Mouse (Mus musculus): ENCODE data around the gene Rsrp1. TPM values are rescaled to one million over a fixed set of nuclear protein-coding genes. Genes with fewer than 3 reads are reported as not detected.

The Rsrp1 gene
- polyA plus RNA-seq, 1 experiment from 2014 or later, result 341 TPM

- H3K4me1 ChIP-seq (ENCODE audit: insufficient read depth), result no peaks in the 10 kb centered on the region
- H3K9ac ChIP-seq, result peak within 1 kb of the TSS; percentile 87
- peak within 1 kb of the TSS; percentile 94 for H3K27ac ChIP-seq (ENCODE audit: low read depth)
- H3K36me3 ChIP-seq (ENCODE audit: insufficient read depth), result peaks cover 12% of the 10 kb centered on the region
- H3K27me3 ChIP-seq (ENCODE audit: insufficient read depth, low read length), result no peaks in the 10 kb centered on the region
- ATAC-seq (ENCODE audit: insufficient read depth) (peak; percentile 89), DNase-seq (peak; percentile 98)
- under 1% methylated on average over 25 of the region's 25 CpGs for WGBS
- H3K4me2 ChIP-seq, result peak within 1 kb of the TSS; percentile 75
- H3K9me3 ChIP-seq (ENCODE audit: low read depth, low read length), result no peaks in the 10 kb centered on the region
- no peak for TF ChIP-seq CTCF (IDR thresholded peaks at IDR 0.05; ENCODE audit: low read depth)
- peak within 1 kb of the TSS; percentile 93 for H3K4me3 ChIP-seq (ENCODE audit: low read depth, low read length)
Measured at GRCm38 (mm10) chr4:134914864-134915209, 8.6 kb upstream of the Rsrp1 start, which contains the start of gene Tmem50a. Gene Tmem50a (minus strand): TSS chr4:134915024.

GRCm38 (mm10) chr4:134915223-134916050 lies 8.0 kb upstream of the Rsrp1 start:
- H3K36me3 ChIP-seq (ENCODE audit: insufficient read depth), result peaks cover 9% of the 10 kb centered on the region
- H3K9ac ChIP-seq, result peak overlapping the region; percentile 87
- H3K27me3 ChIP-seq (ENCODE audit: insufficient read depth, low read length), result no peaks in the 10 kb centered on the region
- no peaks in the 10 kb centered on the region for H3K4me1 ChIP-seq (ENCODE audit: insufficient read depth)
- H3K4me3 ChIP-seq (ENCODE audit: low read depth, low read length), result peak overlapping the region; percentile 93
- TF ChIP-seq CTCF (IDR thresholded peaks at IDR 0.05; ENCODE audit: low read depth), result no peak
- 52% methylated on average over 14 of the region's 14 CpGs for WGBS
- H3K9me3 ChIP-seq (ENCODE audit: low read depth, low read length), result no peaks in the 10 kb centered on the region
- peak overlapping the region; percentile 75 for H3K4me2 ChIP-seq
- H3K27ac ChIP-seq (ENCODE audit: low read depth), result 0 out of 2 replicates have a peak overlapping the region, but pooled peaks have one; percentile 94
- DNase-seq, result no peak
- ATAC-seq (ENCODE audit: insufficient read depth), result peak; percentile 30; the same call in 1 of the 2 replicates

GRCm38 (mm10) chr4:134917194-134917593 lies 6.2 kb upstream of the Rsrp1 start:
- Histone ChIP-seq H3K27ac (ENCODE audit: low read depth) (no peak overlapping the region), H3K4me2 (no peak overlapping the region)
- no peak for ATAC-seq (ENCODE audit: insufficient read depth)

GRCm38 (mm10) chr4:134918381-134918780 lies 5.0 kb upstream of the Rsrp1 start:
- Histone ChIP-seq H3K4me1 (ENCODE audit: insufficient read depth) (no peaks in the 10 kb centered on the region), H3K4me3 (ENCODE audit: low read depth, low read length) (no peak overlapping the region), H3K9me3 (ENCODE audit: low read depth, low read length) (no peaks in the 10 kb centered on the region), H3K36me3 (ENCODE audit: insufficient read depth) (no peaks in the 10 kb centered on the region), H3K4me2 (no peak overlapping the region), H3K9ac (no peak overlapping the region), H3K27me3 (ENCODE audit: insufficient read depth, low read length) (no peaks in the 10 kb centered on the region), H3K27ac (ENCODE audit: low read depth) (peak overlapping the region; percentile 42; the same call in 1 of the 2 replicates)
- TF ChIP-seq CTCF (IDR thresholded peaks at IDR 0.05; ENCODE audit: low read depth), result no peak
- DNase-seq (peak; percentile 80), ATAC-seq (ENCODE audit: insufficient read depth) (no peak)
- WGBS, result 37% methylated on average over 7 of the region's 7 CpGs

More at GRCm38 (mm10) chr4:134917194-134917593, 6.2 kb upstream of the Rsrp1 start:
- Histone ChIP-seq H3K27me3 (ENCODE audit: insufficient read depth, low read length) (no peaks in the 10 kb centered on the region), H3K4me1 (ENCODE audit: insufficient read depth) (no peaks in the 10 kb centered on the region), H3K4me3 (ENCODE audit: low read depth, low read length) (no peak overlapping the region), H3K9ac (no peak overlapping the region), H3K36me3 (ENCODE audit: insufficient read depth) (no peaks in the 10 kb centered on the region; the same call in 1 of the 2 replicates), H3K9me3 (ENCODE audit: low read depth, low read length) (no peaks in the 10 kb centered on the region)
- TF ChIP-seq CTCF (IDR thresholded peaks at IDR 0.05; ENCODE audit: low read depth), result no peak
- no peak for DNase-seq
- 69% methylated on average over 3 of the region's 3 CpGs for WGBS

GRCm38 (mm10) chr4:134919733-134920540 lies 3.5 kb upstream of the Rsrp1 start:
- TF ChIP-seq CTCF (IDR thresholded peaks at IDR 0.05; ENCODE audit: low read depth), result no peak
- Histone ChIP-seq H3K4me3 (ENCODE audit: low read depth, low read length) (no peak overlapping the region), H3K4me1 (ENCODE audit: insufficient read depth) (no peaks in the 10 kb centered on the region), H3K4me2 (no peak overlapping the region), H3K27me3 (ENCODE audit: insufficient read depth, low read length) (no peaks in the 10 kb centered on the region), H3K9ac (no peak overlapping the region), H3K36me3 (ENCODE audit: insufficient read depth) (peaks cover 6% of the 10 kb centered on the region; the same call in 1 of the 2 replicates), H3K27ac (ENCODE audit: low read depth) (no peak overlapping the region), H3K9me3 (ENCODE audit: low read depth, low read length) (no peaks in the 10 kb centered on the region)
- DNase-seq (peak; percentile 19), ATAC-seq (ENCODE audit: insufficient read depth) (no peak)
- WGBS, result 44% methylated on average over 12 of the region's 12 CpGs

GRCm38 (mm10) chr4:134920631-134921030 lies 2.8 kb upstream of the Rsrp1 start:
- Histone ChIP-seq H3K9me3 (ENCODE audit: low read depth, low read length) (no peaks in the 10 kb centered on the region), H3K4me2 (no peak overlapping the region), H3K9ac (no peak overlapping the region), H3K27me3 (ENCODE audit: insufficient read depth, low read length) (no peaks in the 10 kb centered on the region), H3K4me3 (ENCODE audit: low read depth, low read length) (no peak overlapping the region), H3K36me3 (ENCODE audit: insufficient read depth) (peaks cover 12% of the 10 kb centered on the region), H3K27ac (ENCODE audit: low read depth) (no peak overlapping the region), H3K4me1 (ENCODE audit: insufficient read depth) (peaks cover 5% of the 10 kb centered on the region)
- DNase-seq (no peak), ATAC-seq (ENCODE audit: insufficient read depth) (no peak)
- no peak for TF ChIP-seq CTCF (IDR thresholded peaks at IDR 0.05; ENCODE audit: low read depth)
- WGBS, result 98% methylated on average over 6 of the region's 6 CpGs

GRCm38 (mm10) chr4:134921703-134922102 lies 1.7 kb upstream of the Rsrp1 start:
- Histone ChIP-seq H3K27ac (ENCODE audit: low read depth) (no peak overlapping the region), H3K4me2 (no peak overlapping the region), H3K9me3 (ENCODE audit: low read depth, low read length) (no peaks in the 10 kb centered on the region), H3K4me3 (ENCODE audit: low read depth, low read length) (no peak overlapping the region), H3K36me3 (ENCODE audit: insufficient read depth) (peaks cover 23% of the 10 kb centered on the region), H3K9ac (no peak overlapping the region), H3K4me1 (ENCODE audit: insufficient read depth) (peaks cover 10% of the 10 kb centered on the region), H3K27me3 (ENCODE audit: insufficient read depth, low read length) (no peaks in the 10 kb centered on the region)
- WGBS, result 96% methylated on average over 4 of the region's 4 CpGs
- no peak for ATAC-seq (ENCODE audit: insufficient read depth)
- TF ChIP-seq CTCF (IDR thresholded peaks at IDR 0.05; ENCODE audit: low read depth), result no peak
- no peak for DNase-seq
